Mouse (Mus musculus): ENCODE data around the gene Pex6.
A peak's percentile ranks its signal among the peaks of the same experiment; 100 is the strongest.
"Not testable (repeated sequence)": the region's sequence is repeated elsewhere in the genome, so short reads cannot be mapped to it uniquely, and the experiment has no call there.

Gene Pex6

GRCm38 (mm10) chr17:46734055-46734454, 22.8 kb downstream of the Pex6 start:
- no peak for DNase-seq (ENCODE audit: low read depth, low spot score)

GRCm38 (mm10) chr17:46735287-46735686, 24.0 kb downstream of the Pex6 start:
- no peak for DNase-seq (ENCODE audit: low read depth, low spot score)

DNA sequence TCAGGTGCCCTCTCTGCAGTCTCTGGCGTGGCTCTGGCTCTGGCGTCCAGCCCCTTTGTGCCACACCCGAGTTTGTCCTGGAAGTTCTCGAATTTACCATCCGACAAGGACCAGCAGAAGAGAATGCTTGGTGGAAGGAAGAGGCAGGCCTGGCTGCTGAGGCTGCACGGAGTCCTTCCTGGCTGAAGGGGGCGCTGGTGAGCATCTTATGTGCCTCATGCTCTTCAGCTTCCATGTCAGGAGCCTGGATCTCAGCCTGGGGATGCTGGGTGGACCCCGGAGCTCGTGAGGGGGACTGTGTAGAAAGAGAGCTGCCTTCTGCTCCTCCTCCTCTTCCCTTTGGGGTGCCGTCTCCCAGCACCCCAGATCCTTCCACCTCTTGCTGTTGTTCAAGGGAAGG, 24.9 kb downstream of the Pex6 start:
- DNase-seq (ENCODE audit: low read depth, low spot score) = peak; percentile 34

DNA sequence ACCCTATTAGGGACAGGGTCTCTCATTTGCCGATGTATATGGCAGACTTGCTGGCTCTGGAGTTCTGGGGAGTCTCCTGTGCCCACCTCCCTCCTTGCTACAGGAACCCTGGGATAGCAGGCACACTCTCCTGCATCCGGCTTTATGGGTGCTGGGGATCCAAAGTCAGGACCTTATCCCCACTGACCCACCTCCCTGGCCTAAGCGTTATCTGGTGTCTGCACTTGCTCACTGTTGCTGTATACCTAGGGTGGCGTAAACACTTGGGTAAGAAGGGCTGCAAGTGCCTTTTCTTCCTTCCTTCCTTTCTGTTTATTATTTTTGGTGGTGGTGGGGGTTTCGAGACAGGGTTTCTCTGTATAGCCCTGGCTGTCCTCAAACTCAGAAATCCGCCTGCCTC, 30.0 kb downstream of the Pex6 start:
- no peak for DNase-seq (ENCODE audit: low read depth, low spot score)

GRCm38 (mm10) chr17:46742986-46743385, 31.7 kb downstream of the Pex6 start:
- no peak for DNase-seq (ENCODE audit: low read depth, low spot score)

DNA sequence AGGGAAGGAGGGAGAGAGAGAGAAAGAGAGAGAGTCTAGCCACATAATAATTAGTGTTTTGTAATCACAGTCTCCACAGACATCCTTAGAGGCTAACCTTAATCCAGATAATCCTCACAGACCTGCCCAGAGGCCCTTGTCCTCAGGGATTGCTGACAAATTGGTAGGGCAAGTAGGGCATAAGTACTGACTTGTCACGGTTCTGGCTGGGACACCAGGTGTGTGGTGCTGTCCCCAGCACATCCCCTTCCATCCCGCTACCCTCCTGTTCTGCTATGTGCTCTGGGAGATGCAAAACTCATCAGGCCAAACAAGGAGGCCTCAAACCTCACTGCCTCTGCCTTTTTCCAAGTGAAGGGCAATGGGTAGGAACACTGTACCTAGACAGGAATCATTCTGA, 34.2 kb downstream of the Pex6 start:
- no peak for DNase-seq (ENCODE audit: low read depth, low spot score)

- no peak for DNase-seq (ENCODE audit: low read depth, low spot score)
Observed at GRCm38 (mm10) chr17:46747234-46747633, 36.0 kb downstream of the Pex6 start.

GRCm38 (mm10) chr17:46747806-46748205, 36.5 kb downstream of the Pex6 start:
- no peak for DNase-seq (ENCODE audit: low read depth, low spot score)

DNA sequence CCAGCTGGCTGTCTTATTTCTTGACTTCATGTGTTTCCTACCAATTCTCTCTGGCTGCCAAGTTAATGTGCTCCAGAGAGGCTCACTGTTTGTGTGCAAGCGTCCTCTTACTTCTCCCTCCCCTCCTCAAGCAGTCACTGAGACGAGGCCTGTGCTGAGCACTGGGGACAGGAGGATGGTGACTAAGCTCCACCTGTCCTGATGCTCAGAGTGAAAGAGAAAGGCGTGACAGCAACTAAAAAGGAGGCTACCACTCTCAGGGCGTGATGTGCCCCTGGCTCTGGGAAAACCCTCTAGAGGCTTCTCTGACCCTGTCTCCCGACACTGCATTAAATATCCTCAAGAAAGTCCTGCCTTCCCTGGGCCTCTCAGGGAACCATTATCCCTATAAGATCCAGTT, 38.0 kb downstream of the Pex6 start:
- no peak for DNase-seq (ENCODE audit: low read depth, low spot score)

DNA sequence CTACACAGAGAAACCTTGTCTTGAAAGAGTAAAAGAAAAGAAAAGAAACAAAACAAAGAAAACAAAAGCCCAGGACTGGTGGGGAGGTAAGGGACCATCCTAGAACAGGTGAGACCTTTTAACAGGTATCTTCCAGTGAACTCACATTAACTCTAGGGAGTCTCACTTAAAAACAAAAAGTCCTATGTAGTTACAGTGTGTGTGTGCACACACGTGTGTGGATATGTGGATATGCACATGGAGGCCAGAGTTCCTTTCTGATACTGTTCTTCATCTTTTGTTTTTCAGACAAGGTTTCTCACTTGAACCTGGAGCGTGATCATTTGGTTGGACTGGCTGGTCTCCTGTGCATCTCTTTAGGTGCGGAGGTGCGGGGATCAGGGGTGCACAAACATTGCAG, 39.3 kb downstream of the Pex6 start:
- DNase-seq (ENCODE audit: low read depth, low spot score) = no peak

GRCm38 (mm10) chr17:46751056-46751793, 40.0 kb downstream of the Pex6 start:
- peak; percentile 85 for DNase-seq (ENCODE audit: low read depth, low spot score)

- peak; percentile 100 for DNase-seq (ENCODE audit: low read depth, low spot score)
Observed at GRCm38 (mm10) chr17:46751794-46752556, 40.7 kb downstream of the Pex6 start, which contains the start of gene Cnpy3. Gene Cnpy3, minus strand, starts transcription at chr17:46752214.

- DNase-seq (ENCODE audit: low read depth, low spot score) = no peak
Observed at GRCm38 (mm10) chr17:46758753-46759152, 47.5 kb downstream of the Pex6 start.

DNA sequence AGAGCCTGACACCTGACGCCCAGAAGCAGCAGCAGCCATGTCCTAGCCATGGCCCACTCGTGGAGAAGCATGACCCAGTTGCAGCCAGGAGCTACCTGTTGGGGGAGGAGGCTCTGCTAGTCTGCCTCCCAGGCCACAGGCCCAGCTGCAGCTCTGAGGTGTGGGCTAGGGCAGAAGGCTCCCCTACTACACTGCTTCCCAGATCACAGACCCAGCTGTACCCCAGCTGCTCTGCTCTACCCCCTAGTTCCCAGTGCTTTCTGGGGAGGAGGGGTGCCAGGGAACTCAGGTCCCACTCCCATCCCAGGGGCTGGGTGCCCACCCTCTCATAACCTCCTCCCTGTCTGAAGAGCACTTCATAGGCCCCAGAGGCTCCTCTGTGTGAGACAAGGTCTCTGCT, 52.3 kb downstream of the Pex6 start, which contains the start of gene Ptcra:
TSS of gene Ptcra (minus strand) at position 169 of the 400 bp plus-strand sequence.
- no peak for DNase-seq (ENCODE audit: low read depth, low spot score)

- not testable (repeated sequence) for DNase-seq (ENCODE audit: low read depth, low spot score)
Observed at GRCm38 (mm10) chr17:46764916-46765315, 53.7 kb downstream of the Pex6 start.

- no peak for DNase-seq (ENCODE audit: low read depth, low spot score)
Observed at GRCm38 (mm10) chr17:46767868-46768267, 56.6 kb downstream of the Pex6 start.

DNA sequence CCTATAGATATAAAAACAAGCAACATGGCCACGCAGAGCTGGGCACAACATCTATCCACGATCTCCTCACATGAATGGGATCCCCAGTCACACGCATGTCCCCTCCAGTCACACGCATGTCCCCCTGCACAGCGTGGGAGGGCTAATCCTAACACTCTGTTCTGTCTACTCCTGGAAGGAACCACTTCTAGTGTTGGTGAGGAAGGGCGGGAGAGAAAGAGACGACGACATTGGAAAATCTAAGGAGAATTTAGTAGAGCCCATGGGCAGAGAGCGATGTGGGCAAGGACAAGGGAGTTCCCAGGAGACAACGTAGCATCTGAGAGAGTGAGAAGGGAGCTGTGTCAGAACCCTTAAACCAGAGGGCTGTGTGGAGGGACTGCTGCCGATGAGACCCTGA, 59.3 kb downstream of the Pex6 start:
- DNase-seq (ENCODE audit: low read depth, low spot score) = no peak

DNA sequence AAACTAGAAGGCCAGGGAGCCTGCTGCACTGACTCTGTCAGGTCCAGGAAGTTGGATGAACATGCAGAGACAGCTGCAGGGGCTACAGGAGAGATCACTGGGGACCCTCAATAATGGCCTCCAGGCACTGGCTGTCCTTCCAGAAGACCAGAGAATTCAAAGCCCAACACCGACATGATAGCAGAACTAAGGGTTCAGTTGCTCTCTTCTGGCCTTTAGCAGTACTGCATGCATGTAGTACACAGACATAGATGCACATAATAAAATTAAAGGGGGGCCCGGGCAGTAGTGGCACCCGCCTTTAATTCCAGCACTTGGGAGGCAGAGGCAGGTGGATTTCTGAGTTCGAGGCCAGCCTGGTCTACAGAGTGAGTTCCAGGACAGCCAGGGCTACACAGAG, 59.8 kb downstream of the Pex6 start:
- no peak for DNase-seq (ENCODE audit: low read depth, low spot score)

- no peak for DNase-seq (ENCODE audit: low read depth, low spot score)
Observed at GRCm38 (mm10) chr17:46771616-46772015, 60.4 kb downstream of the Pex6 start.

- no peak for DNase-seq (ENCODE audit: low read depth, low spot score)
Observed at GRCm38 (mm10) chr17:46772038-46772403, 60.8 kb downstream of the Pex6 start.

- DNase-seq (ENCODE audit: low read depth, low spot score) = peak; percentile 86
Observed at GRCm38 (mm10) chr17:46772404-46773277, 61.4 kb downstream of the Pex6 start, which contains the start of gene 2310039H08Rik. Gene 2310039H08Rik, plus strand, starts transcription at chr17:46772635.
